Mouse (Mus musculus) R1 (cell line): Measurements from ENCODE around the gene Phf21a.

Experiments used
- DNase-seq: peaks from one replicate; pipeline ENCODE4 v3.0.0-alpha.2; 2018; ENCODE audit warnings: low read depth, low spot score

The Phf21a gene

DNA sequence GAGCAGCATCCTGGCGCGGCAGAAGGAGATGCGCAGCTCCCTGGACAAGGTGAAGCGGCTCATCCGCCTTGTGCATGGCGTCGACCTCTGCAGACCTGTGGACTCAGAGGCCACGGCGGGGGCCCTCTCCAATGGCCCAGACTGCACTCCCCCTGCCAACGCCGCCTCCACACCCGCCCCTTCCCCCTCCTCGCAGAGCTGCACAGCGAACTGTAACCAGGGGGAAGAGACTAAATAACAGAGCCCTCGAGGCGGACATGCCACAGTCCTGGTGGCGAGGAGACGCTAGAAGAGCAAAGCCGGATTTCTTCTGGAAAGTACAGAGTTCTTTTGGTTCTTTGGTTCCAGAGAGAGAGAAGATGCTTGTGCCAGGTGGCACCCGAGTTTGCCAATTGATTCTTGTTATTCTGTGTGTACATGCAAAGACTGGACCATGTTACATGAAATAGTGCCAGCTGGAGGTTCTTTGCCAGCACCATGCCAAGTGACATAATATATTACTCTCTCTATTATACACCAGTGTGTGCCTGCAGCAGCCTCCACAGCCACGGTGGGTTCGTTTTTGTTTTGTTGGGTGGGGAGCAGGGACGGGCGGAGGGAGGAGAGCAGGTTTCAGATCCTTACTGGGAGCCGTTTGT lies 267.4 kb downstream of the Phf21a start:
- DNase-seq = no peak

DNA sequence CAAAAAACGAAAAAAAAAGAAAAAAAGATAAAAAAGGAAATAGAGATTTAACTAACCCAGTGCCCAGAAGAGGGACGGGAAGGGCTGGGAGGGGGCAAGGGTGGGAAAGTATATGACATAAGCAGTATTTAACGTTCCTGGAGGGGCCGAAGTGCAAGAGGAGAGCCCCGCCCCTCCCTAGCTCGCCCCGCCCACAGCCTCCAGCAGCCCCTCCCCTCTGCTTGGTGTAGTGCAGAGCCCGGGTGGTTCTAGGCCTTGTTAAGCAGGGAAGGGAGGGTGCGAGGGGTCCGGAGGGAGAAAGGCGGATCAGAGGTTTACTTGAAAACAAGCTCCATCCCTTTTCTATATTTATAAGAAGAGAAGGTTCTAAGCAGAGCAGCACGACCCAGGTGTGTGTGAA lies 268.0 kb downstream of the Phf21a start:
- peak; percentile 42 for DNase-seq

DNA sequence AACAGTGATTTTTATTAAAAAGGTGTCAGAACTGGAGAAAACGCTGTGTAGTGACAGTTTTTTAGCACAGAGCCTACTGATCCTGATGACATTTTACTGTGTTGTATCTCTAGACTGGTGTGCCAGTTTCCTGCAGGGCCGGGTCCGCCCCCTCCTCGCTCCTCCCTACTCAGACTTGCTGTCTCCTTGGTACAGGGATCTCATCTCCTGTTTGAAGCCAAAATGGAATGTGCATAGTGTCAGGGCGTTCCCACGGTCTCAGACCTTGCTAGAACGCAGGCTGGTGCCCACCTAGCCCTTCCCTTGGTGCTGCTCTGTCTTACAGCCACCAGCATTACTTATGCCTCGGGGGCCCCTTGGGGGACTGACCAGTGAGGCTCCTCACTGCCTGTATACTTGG lies 268.9 kb downstream of the Phf21a start:
- no peak for DNase-seq

DNA sequence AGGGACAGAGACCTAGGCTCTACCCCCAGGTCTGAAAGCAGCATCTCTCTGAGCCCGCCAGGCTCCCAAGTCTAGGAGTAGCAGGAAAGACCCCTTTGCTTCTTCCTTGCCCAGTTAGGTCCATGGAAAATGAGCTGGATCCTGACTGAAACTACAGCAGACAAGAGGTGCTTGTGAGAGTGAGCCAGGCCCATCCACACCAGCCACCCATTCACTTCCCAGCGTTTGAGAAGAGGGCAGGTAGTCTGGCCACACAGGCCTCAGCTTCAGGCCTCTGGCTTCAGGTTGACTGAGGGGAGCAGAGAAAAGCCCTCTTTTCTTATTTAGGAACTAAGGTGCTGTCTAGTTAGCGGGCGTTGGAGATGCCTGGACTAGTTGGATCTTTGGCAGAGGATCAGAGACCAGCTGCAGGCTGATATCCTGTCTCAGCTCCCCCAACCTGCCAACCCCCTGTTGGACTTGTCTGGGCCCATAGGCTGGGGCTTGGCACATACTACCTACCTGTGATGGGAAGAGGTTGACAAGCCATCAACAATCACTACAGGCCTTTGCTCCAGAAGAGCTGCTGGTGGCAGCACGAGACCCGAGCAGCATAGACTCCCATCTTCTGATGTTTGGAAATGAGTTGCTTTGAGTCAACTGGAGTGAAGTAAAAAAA lies 269.8 kb downstream of the Phf21a start:
- no peak for DNase-seq

DNA sequence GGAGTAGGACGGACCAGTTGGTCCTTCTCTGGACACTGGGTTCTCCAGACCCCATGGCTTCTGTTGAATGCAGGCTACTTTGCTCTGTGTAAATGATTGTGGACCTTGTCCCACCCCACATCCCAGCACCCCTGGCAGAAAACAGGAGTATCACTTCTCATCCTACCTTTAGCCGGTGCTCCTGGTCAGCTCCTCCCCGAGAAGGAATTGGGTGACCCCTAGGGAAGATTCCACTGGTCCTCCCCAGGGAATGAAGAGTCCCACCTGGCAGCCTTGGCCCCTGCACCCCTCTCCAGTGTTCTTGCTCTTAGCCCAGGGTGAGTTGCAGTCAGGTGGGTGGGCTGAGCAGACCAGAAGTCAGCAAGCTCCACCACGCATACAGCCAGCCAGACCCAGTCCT lies 271.2 kb downstream of the Phf21a start:
- DNase-seq = no peak

DNA sequence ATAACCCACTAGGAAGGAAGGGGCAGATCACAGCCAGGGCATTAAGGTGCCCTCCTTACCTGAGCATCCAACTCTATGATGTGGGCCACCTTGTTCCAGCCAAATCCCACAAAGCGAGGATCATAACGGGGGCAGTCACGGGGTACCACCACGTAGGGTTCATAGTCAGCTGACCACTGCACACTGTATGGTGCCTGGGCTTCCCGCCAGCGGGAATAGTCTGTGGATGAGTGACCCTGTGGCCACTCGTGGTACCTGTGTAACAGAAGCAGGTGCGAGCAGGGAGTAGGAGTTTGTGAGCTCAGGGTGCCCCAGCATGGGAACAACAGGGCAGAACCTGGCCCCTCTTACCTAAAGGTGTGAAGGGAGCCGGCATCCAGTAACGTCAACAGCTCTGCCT lies 272.7 kb downstream of the Phf21a start:
- DNase-seq = no peak

DNA sequence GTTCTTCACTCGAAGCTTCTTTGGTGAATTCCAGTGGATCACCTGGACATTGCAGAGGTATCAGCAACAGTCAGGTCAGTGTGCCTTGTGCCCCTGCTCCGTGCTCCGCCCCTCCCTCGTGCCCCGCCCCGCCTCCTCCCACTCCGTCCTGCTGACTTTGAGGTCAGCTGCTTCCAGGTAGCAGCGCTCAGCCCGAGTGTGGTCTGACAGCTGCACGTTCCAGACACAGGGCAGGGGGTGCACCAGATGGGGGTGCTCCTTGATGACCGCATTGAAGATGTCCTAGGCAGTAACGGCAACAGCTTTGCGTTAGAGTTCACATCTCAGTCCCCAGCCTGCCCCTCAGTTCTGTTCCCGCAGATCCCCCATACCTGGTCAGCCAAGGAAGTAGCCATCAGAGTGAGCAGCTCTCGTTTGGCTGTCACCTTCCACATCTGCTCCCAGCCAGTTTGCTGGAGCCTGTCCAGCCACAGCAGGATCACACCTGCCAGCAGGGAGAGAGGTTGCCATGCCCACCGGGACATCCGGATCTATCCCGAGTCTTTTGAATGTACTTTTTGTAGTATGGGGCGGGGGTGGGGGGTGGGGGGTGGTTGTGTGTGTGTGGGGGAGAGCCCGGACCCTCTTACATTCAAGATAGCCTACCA lies 274.6 kb downstream of the Phf21a start:
- no peak for DNase-seq

DNA sequence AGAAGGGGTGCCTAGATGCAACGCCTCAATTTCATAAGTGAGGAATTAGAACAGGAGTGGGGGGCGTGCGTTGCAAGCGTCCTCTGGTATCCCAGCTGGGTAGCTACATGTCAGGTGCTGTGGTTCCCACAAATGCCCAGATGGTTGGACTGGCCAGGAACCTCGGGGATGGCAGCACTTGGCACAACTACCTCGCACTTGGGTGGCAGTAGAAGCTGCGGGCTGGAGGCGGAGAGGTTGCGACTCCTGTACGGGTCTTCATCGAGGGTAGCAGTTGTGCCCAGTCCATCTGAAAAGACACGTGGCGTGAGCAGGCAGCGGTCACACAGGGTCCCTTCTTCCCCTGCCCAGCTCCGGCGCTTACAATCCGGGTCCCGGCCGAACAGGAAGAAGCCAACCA lies 277.5 kb downstream of the Phf21a start:
- no peak for DNase-seq

DNA sequence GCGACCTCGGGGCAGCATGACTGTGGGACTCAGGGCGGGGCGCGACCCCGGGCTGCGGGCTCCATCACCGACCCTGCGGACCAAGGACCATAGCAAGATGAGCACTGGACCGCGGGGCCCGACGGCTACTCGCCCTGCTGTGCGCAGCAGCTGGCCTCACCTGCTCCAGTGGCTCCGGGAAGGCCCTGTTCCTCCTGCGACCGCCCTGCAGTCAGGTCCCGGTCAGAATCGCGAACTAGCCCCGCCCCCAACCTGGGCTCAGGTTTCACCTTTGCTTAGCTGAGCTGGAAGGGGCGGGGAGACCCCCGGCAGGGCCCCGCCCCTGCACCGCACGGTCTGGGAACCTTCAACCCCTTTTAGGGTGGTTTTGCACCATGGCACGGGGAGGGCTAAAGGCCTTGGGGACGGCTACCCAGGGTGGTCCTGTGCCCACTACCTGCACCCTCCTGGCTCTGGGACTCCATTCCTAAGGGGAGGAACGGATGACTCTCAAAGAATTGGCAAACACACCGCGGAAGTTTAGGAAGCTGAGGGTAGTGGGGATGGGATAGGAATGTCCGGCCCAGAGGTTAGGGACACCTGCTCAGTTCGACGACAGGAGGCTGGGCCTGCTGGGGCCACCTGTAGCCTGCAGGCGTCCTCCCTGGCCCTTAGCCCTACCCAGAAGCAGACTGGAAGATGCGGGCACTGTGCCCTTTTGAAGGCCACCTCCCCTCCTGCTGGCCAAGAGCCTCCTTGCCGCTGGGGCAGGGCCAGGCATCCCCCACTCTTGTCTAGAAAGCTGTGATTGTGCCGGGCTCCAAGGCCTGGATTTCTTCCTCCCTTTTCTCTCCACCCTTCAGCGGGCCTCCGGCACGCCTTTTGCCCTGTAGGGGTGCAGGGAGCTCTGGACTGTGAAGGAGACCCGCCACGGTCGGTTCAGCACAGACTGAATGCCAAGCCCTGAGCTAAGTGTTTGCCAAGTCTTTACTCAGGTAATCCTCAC lies 278.2 kb downstream of the Phf21a start:
- DNase-seq = peak; percentile 95

DNA sequence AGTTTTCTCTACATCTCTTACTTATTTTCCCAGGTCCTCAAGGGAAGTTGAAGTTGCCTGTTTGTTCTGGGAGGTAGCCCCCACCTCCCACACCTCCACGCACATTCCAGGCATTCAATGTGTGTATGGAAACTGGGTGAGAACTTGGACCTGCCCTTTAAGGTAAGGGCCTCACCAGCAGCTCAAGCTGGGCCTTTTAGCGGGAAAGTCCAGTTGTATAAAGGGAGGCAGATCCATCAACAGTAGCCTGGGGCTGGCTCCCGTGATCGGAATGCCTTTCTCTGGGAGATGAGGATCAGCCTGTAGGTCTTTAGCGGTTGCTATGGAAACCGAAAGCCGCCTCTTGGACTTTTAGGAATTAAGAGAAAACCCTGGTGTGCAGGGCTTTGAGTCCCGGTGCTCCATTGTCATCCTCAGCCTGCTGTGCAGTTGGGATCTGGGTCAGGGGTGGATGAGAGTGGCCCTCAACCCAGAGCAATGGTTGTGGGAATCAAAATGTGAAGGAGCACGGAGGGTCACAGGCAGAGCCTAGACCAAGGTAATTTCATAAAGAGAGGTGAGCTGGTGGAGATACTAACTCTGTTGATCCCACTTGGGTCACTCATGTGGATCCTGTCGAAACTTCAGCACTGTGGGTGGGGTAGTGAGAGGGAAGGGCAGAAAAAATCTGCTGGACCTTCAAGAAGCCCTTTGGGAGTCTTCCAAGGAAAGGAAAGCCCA lies 279.2 kb downstream of the Phf21a start:
- DNase-seq = peak; percentile 95

DNA sequence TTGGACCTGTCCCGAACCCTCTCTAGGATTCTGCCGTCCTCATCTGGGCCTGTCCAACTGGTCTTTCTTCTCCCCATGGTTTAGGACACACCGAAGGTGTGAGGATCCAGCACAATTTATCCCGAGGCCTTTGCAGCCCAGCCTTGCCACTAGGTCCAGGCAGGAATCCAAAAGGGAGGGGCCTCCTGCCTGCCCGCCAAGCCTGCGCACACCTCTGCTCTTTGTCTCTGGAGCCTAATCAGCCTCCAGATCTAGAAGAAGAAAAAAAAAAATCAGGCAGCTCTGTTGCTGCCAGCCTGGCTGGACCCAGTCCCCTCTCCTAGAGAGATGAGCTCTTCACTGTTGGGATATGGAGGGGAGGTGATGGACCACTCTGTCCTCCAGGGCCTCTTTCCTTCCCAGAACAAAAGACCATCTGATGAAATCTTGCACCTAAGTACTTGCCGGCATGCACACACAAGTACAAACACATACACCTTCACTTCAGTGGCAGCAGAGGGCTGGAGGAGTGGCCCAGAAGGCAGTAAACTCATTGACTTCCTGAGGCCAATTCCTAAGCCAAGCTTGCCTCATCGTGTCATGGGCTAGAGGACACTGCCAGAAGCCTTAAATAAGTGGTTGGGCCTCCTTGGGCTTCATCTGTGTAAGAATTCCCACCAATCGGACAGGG lies 280.0 kb downstream of the Phf21a start:
- DNase-seq = peak; percentile 54

DNA sequence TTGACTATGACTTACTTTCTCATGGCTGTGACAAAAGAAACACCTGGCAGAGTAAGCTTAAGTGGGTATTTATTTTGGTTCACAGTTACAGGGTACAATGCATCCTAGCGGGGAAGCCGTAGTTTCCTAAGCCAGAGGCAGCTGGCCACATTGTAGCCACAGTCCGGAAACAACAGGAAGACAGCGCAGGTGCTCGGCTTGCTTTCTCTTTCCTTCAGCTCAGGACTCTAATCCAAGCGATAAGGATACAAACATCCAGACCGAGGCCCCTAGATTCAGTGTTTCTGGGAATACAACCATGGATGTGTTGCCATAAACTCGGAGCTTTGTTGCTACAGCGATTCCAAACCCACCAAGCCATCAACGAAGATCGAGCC lies 280.5 kb downstream of the Phf21a start:
- no peak for DNase-seq

DNA sequence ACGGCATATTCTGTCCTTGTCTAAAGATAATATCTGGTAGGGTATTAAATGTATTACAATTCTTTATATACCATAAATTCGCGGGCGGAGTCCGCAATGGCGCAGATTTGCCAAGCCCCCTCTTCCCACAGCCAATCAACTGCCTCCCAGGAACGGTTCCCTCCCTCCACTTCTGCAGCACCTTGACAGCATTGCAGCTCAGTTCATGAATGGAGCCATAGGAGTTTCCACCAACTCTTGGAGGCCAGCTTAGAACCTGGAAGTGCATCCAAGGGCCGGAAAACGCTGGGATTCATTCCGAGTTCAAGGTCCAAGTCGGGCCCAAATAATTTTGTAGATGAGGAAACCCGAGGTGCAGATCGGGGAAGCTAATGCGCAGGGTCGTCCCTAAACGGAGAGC lies 281.6 kb downstream of the Phf21a start, which contains the start of the genes Pex16 and Large2:
TSS of gene Pex16 (plus strand) at position 163 of the 400 bp plus-strand sequence.
TSS of gene Large2 (minus strand) at position 356 of the 400 bp plus-strand sequence.
- peak; percentile 78 for DNase-seq

DNA sequence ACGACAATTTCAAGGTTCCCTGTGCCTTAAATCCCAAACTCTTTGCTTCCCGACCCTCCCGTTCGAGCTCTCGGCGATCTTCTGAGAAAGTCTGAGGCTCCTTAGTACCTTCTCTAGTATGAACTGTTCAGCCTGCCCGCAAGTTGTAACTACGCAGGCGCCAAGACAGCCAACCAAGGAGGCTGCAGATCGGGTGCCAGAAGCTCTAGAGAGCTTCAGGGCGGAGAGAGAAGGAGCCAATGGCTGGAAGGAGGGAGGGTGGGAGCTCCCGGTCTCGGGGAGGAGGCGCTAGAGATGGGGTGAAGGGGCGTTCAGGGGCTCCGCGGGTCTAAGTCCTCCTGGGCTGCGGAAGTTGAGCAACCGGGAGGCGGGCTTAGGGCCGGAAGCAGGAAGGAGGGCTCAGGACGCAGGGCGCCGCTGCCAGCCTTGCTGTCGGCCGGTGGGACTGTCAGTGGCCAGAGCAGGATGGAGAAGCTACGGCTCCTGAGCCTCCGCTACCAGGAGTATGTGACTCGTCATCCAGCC lies 282.2 kb downstream of the Phf21a start:
- peak; percentile 99 for DNase-seq

DNA sequence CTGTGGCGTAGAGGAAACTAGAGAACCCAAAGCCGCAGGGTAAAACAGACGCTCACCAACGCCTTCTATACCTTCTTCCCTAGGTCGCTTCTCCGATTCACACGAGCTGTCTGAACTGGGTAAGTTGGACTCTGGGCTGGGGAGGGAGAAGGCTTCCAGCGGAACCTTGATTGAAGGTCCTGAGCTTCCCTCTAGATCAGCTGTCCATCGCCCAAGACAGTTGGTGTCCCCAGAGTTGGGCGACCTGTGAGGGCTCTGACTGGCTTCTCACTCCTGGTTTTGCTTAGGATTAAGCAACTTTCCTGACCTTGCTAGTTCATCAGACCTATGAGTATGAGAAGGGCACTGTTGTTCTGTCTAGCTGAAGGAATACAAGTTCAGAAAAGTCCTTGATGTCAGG lies 282.9 kb downstream of the Phf21a start:
- no peak for DNase-seq

DNA sequence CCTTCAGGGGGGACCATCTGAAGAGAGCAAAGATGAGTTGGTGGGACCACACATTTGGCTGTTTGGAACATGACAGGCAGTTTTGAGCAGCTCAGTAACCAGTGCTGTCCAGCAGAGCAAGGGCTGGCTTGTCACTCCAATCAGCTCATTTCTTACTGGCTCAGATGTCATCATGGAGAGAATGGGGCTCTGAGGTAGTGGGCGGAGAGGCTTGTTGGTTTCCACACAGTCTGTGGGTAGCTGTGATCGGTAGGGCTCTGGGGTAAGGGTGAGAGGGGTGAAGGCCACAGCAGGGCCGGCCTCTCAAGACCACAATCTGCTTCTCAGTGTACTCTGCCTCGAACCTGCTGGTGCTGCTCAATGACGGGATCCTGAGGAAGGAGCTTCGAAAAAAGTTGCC lies 283.4 kb downstream of the Phf21a start:
- DNase-seq = no peak

DNA sequence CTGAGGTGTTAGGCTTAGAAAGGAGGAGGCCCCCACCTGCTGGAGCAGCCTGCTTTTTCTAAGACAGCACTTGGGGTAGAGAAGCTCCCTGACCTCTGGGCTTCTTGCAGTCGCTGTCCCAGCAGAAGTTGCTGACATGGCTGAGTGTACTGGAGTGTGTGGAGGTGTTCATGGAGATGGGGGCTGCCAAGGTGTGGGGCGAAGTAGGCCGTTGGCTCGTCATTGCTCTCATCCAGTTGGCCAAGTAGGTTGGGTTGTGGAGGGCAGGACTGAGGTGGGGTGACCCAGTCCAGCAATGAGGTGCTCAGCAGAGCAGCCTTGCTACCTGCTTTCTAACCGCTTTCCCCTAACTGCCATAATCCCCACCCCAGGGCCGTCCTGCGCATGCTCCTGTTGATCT lies 284.4 kb downstream of the Phf21a start:
- DNase-seq = no peak

DNA sequence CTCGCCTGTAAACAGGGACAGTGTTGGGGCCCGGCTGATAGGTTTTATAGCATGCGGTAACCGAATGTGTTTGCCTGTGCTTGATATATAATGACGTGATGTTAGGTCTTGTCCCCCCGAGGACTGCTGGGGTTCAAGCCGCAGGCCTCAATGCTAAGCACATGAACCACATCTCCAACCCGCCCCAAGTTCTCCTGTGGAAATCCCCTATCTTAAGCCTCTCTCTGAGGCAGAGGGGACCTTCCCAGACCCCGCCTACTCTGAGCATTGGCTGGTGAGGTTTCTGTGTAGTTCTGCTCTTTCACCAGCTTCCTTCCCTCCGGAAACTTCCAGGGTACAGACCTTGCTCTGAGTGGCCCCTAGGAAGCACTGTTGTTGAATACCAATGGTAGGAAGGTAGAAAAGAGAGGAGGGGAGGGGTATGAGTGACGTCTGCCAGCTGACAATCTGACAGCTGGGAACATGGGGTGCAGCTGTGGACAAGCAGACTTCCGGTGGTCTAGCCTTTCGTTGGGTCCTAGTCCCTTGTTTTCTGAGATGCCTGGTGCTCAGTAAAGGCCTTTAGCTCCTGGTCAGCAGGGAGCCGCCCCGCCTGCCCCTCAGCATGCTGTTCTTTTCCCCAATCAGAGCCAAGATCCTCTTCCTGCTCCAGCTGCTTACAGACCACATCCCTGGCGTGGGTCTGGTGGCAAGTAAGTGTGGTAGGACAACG lies 287.0 kb downstream of the Phf21a start:
- DNase-seq = no peak

DNA sequence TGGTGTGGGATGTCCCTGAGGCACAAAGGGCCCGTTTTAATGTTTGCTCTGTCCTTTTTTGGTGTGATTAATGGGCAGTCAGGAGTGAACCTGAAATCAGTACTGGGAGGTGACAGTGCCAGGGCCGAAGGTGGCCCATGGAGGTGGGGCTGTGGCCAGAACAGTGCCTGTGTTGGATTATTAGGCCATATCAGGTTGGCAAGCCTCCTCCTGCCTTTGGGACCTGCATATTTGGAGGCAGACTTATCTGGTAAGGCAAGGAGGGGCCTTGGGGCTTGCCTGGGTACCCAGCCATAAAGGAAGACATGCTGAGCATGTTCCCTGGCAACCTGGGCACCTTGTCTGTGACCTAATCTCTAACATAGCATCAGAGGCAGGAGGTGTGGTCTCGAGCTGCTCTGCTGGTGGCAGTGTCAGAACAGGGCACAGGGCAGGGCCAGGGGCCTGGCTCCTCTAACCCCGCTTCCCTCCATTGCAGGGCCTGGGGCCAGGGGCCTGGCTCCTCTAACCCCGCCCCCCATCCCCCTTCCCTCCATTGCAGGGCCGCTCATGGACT lies 287.7 kb downstream of the Phf21a start:
- DNase-seq = no peak
